Mouse (Mus musculus) kidney, adult 2 months (tissue): ENCODE measurements around the gene Tma16.

Experiments used
- CTCF ChIP-seq: fragments of 200-500 bp; conservative IDR thresholded peaks from 2 replicates; pipeline ENCODE4 v1.5.1; 2011; ENCODE audit warnings: low read depth, mild to moderate bottlenecking, control low read depth, low read length, moderate library complexity, mixed read lengths; ENCODE audit not compliant: insufficient read depth, insufficient read length
- POLR2A ChIP-seq: fragments of 200-500 bp; IDR thresholded peaks from one replicate; pipeline ENCODE4 v1.6.1; 2011; ENCODE audit warnings: low read depth, low read length, control low read depth

GRCm38 (mm10) chr8:66519149-66519548 lies 32.8 kb upstream of the Tma16 start:
- TF ChIP-seq CTCF (no peak), POLR2A (no peak)
